Mouse (Mus musculus) liver, embryonic 15.5 days (tissue): ENCODE data around the gene Mfsd14a. TPM values are rescaled to one million over a fixed set of nuclear protein-coding genes. Genes with fewer than 3 reads are reported as not detected.

Experiments
- ATAC-seq: fragments of 200-750 bp; cut with Nextera tagmentation; 2 replicates; pipeline ENCODE4 v1.8.0; 2017; ENCODE audit warnings: moderate number of reproducible peaks, mild to moderate bottlenecking, moderate library complexity; ENCODE audit not compliant: insufficient read depth
- H3K27ac ChIP-seq: fragments of 300-500 bp; sonication (generic); replicated peaks from 2 replicates; pipeline ENCODE4 v1.5.1; 2015; ENCODE audit warnings: mild to moderate bottlenecking, inconsistent platforms
- H3K27me3 ChIP-seq: fragments of 300-500 bp; sonication (generic); 2 replicates; pipeline ENCODE4 v1.6.1; 2015; ENCODE audit warnings: mild to moderate bottlenecking, inconsistent platforms
- H3K36me3 ChIP-seq: fragments of 300-500 bp; sonication (generic); replicated peaks from 2 replicates; pipeline ENCODE4 v1.6.1; 2015; ENCODE audit warnings: moderate library complexity, mild to moderate bottlenecking, inconsistent platforms
- H3K4me1 ChIP-seq: fragments of 300-500 bp; sonication (generic); replicated peaks from 2 replicates; pipeline ENCODE4 v1.6.1; 2015; ENCODE audit warnings: inconsistent platforms
- H3K4me2 ChIP-seq: fragments of 300-500 bp; sonication (generic); 2 replicates; pipeline ENCODE4 v1.6.1; 2015; ENCODE audit warnings: moderate library complexity, mild to moderate bottlenecking, inconsistent platforms
- H3K4me3 ChIP-seq: fragments of 300-500 bp; sonication (generic); replicated peaks from 2 replicates; pipeline ENCODE4 v1.5.1; 2015; ENCODE audit warnings: mild to moderate bottlenecking, inconsistent platforms
- H3K9ac ChIP-seq: fragments of 300-500 bp; sonication (generic); 2 replicates; pipeline ENCODE4 v1.6.1; 2015; ENCODE audit warnings: moderate library complexity, mild to moderate bottlenecking, inconsistent platforms
- H3K9me3 ChIP-seq: fragments of 300-500 bp; sonication (generic); replicated peaks from 2 replicates; pipeline ENCODE4 v1.6.1; 2016; ENCODE audit warnings: inconsistent platforms
- WGBS: fragments of 180-500 bp; shearing (Covaris S2); methylation state at CpG from one replicate; pipeline ENCODE4 v1.1.7; 2015; ENCODE audit warnings: mixed read lengths; ENCODE audit not compliant: insufficient replicate concordance; 5-methylcytosine and 5-hydroxymethylcytosine counted together
- polyA plus RNA-seq: library from polyadenylated mRNA; unstranded; fragments of >200 nt; fragmentation: Nextera tagmentation; extraction: Ambion mirVana; gene quantifications from 2 replicates; pipeline ENCODE4 v1.2.1, GENCODE M21; 2015

The Mfsd14a gene
- polyA plus RNA-seq, 1 experiment from 2014 or later = 33.3 TPM

DNA sequence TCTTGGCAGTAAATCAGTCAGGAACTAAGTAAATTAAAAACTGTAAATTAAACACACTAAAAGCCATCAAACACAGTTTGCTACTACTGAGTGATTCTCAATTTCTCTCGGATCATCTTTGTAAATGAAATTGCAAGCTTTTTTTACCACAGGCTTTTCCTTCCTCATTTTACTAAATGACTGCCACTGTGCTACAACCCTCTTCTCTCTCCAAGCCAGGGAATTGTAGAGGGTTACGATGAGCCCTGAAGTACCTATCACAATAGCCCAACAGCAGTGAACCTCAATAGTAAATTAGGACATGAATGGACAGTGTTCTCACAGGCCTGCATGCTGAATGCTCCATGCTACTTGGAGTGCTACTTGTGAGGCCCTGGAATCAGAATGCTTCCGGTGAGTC, 28.4 kb downstream of the Mfsd14a start:
- 65% methylated on average over 3 of the region's 3 CpGs for WGBS
- no peak for ATAC-seq
- peaks cover 90% of the 10 kb centered on the region for H3K36me3 ChIP-seq
- H3K4me3 ChIP-seq = no peak overlapping the region
- peak overlapping the region; percentile 31; the same call in 1 of the 2 replicates for H3K27ac ChIP-seq
- no peaks in the 10 kb centered on the region for H3K4me1 ChIP-seq
- H3K4me2 ChIP-seq = no peak overlapping the region
- no peaks in the 10 kb centered on the region for H3K9me3 ChIP-seq
- H3K27me3 ChIP-seq = no peaks in the 10 kb centered on the region
- no peak overlapping the region for H3K9ac ChIP-seq

DNA sequence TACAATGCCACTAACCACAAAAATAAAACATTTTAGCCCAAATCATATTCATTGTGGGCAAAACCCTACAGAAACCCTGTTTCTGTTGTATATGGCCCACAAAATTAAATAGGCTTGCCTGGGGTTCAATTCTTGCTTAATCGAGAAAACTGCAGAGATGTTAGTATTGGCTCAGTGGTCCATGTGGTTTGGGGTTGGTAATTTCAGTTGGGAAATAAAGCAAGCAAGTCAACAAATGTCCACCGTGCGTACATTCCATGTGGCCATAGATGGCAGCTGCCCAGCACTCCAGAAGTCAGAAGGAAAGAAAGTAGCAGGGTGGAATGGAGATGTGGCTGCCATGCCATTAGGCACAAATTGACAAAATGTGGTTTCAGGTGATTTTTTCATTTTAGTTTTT, 29.5 kb downstream of the Mfsd14a start:
- Histone ChIP-seq H3K36me3 (peaks cover 87% of the 10 kb centered on the region), H3K27ac (no peak overlapping the region), H3K9me3 (no peaks in the 10 kb centered on the region), H3K4me2 (no peak overlapping the region), H3K27me3 (no peaks in the 10 kb centered on the region), H3K4me1 (no peaks in the 10 kb centered on the region), H3K4me3 (no peak overlapping the region), H3K9ac (no peak overlapping the region)
- no peak for ATAC-seq
- 80% methylated on average over 3 of the region's 3 CpGs for WGBS

DNA sequence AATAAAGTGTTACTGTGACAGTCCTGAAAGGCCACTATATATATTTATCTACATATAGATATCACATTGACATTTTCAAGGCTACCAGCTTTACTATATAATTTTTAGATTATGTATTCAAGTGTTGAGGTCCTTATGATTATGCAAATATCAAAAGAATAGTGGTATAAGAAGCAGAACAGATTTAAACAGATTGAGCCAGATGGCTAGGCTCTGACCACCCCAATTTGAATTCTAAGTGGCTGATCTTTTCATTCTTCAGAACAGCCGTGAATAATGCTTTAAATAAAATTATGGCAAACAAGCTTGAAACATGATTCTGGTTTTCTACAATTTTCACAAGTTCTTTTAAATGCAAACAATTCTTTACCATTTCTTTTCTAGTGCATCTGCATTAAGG, 31.0 kb downstream of the Mfsd14a start:
- H3K27ac ChIP-seq = no peak overlapping the region
- H3K4me3 ChIP-seq = no peak overlapping the region
- WGBS = 78% methylated on average over 1 of the region's 1 CpGs
- no peaks in the 10 kb centered on the region for H3K9me3 ChIP-seq
- no peaks in the 10 kb centered on the region for H3K27me3 ChIP-seq
- peaks cover 87% of the 10 kb centered on the region for H3K36me3 ChIP-seq
- no peak overlapping the region for H3K9ac ChIP-seq
- no peak overlapping the region for H3K4me2 ChIP-seq
- ATAC-seq = no peak
- H3K4me1 ChIP-seq = no peaks in the 10 kb centered on the region

DNA sequence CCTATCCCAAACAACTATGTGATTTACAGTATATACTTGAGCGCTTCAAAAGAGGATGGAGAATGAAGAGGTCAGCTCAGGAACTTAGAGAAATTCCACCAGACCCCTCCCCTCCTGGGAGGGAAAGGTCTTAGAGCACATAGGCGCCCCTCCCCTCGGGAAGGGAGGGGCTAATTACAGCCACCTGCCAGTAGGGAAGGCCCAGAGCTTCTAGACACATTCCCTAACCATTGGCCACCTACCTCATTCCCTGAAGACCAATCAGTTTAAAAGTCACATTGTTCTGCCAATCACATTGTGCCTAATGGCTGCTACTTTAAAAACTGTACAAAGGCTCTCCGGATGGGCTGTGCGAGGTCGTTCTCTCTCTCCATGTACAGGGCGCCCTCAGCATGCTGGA, 39.8 kb downstream of the Mfsd14a start:
- ATAC-seq = no peak
- no peak overlapping the region for H3K27ac ChIP-seq
- H3K4me1 ChIP-seq = peaks cover 18% of the 10 kb centered on the region
- H3K4me2 ChIP-seq = no peak overlapping the region
- no peak overlapping the region for H3K9ac ChIP-seq
- 91% methylated on average over 7 of the region's 7 CpGs for WGBS
- peaks cover 67% of the 10 kb centered on the region for H3K36me3 ChIP-seq
- no peaks in the 10 kb centered on the region for H3K9me3 ChIP-seq
- H3K4me3 ChIP-seq = no peak overlapping the region
- no peaks in the 10 kb centered on the region for H3K27me3 ChIP-seq

DNA sequence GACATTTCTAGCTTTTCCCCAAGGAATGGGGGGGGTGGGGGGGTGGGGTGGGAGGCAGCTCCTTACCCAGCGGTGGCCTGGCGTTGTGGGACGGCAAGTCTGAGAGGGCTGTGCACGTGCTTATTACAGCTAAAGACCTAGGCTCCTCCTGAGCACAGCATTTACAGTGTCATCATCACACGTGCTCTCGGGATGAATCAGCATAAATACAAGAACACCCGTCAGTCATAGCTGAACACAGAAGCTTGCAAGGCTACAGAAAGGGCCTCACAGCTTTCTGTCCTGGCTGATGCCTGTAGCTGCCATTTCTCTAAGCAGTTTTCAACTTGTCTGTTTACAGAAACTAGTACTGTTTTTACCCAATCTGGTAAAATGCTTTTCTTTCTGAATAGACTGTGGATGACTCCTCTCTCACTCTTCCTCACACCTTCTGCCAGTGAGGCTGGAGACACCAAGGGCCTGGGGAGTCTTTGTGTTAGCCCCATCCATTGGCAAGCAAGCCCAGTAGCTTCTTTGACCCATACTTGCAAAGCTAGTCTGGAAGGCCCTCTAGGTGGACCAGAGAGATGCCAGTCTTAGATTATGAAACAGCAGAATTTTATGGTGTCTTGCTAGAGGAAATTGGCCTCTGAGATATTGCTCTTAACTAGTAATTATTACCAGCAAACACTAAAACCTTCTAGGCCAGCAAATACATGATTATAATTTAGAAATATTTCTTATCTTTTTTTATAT, 41.7 kb downstream of the Mfsd14a start:
- ATAC-seq = peak; percentile 94
- H3K4me1 ChIP-seq = peaks cover 18% of the 10 kb centered on the region
- no peak overlapping the region for H3K9ac ChIP-seq
- H3K4me2 ChIP-seq = no peak overlapping the region
- peak overlapping the region; percentile 12; the same call in 1 of the 2 replicates for H3K27ac ChIP-seq
- WGBS = 43% methylated on average over 7 of the region's 7 CpGs
- H3K27me3 ChIP-seq = no peaks in the 10 kb centered on the region
- H3K9me3 ChIP-seq = no peaks in the 10 kb centered on the region
- H3K4me3 ChIP-seq = no peak overlapping the region
- peaks cover 64% of the 10 kb centered on the region for H3K36me3 ChIP-seq

DNA sequence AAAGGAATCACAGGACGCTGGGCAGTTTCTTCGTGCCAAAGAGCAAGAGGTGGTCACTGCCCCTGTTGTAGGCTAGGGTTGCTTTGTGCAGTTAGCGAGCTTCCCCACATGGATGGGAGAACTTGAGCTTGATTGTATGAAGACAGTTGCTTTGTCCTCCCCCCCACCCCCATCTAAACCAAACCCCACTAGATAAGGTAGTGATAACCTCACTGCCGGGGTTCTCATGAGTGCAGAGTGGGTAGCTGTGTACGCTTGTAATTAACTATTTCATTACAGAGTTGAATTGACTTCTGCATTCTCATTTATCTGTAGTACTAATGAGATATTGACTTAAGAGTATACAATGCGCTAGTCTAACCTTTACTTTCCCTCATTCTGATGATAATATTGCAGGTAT, 43.6 kb downstream of the Mfsd14a start:
- Histone ChIP-seq H3K4me2 (no peak overlapping the region), H3K9me3 (no peaks in the 10 kb centered on the region), H3K36me3 (peaks cover 81% of the 10 kb centered on the region), H3K9ac (no peak overlapping the region), H3K4me1 (peaks cover 34% of the 10 kb centered on the region), H3K27me3 (no peaks in the 10 kb centered on the region), H3K4me3 (no peak overlapping the region), H3K27ac (no peak overlapping the region)
- no peak for ATAC-seq
- 50% methylated on average over 6 of the region's 6 CpGs for WGBS

DNA sequence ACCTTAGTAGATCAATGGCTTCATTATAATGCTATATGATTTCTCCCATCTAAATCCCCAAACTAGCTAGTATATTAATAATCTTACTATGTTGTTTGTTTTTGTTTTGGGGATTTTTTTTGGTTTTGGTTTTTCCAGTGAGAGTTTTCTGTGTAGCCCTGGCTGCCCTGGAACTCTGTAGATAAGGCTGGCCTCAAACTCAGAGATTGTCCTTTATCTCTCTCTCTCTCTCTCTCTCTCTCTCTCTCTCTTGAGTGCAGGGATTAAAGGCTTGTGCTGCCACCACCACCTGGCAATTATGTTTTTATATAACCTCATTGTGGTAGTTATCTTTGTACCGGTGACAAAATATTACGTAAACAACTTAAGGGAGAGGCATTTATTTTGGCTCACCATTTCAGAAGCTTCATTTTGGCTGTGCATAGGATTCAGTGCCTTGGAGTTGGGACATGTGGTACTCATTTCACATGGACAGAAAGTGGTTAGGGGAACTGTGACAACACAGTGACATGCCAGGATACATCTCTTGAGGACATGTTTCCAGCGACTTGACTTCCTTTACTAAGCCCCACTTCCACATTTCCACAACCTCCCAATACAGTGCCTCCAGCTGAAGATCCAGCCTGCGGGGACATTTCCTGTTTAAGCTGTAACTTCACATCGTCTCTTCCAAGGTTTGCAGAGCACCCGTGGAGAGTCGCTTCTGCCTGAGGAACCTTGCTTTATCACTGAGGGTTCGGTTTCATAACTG, 47.0 kb downstream of the Mfsd14a start:
- Histone ChIP-seq H3K27ac (0 out of 2 replicates have a peak overlapping the region, but pooled peaks have one; percentile 10), H3K9me3 (no peaks in the 10 kb centered on the region), H3K4me2 (no peak overlapping the region), H3K4me3 (no peak overlapping the region), H3K36me3 (peaks cover 75% of the 10 kb centered on the region), H3K27me3 (no peaks in the 10 kb centered on the region), H3K9ac (no peak overlapping the region), H3K4me1 (peaks cover 29% of the 10 kb centered on the region)
- ATAC-seq = no peak
- WGBS = 63% methylated on average over 8 of the region's 8 CpGs

DNA sequence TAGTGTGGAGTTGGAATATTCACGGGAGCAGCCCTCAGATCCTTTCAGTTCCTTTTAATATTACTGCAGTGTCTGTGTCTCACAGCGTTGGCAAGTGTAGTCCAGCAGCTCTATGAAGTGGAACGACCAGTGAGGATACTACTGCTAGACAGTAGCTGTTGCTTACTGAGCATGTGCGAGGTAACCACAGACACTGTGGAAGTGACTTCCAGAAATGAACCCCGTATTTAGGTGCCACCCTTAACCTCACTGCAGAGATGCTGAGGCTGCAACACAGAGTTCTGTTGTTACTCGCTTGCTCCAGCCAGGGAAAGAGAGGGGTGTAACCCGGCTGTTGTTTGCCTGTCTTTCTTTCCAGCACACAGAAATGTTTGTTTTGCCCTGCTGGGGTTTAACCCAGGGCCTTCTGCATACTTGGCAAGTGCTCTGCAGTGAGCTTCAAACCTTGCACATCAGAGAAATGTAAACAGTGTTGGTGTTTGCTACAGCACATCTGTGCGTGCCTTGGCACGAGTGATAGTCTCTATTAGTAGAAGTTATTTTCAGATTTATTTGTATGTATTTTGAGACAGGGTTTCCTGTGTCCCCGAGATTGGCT, 48.1 kb downstream of the Mfsd14a start, which contains the start of gene Trmt13:
Trmt13 (minus strand) TSS at position 293 of the 598 bp plus-strand sequence.
- Histone ChIP-seq H3K36me3 (peaks cover 74% of the 10 kb centered on the region), H3K27me3 (no peaks in the 10 kb centered on the region), H3K9me3 (no peaks in the 10 kb centered on the region), H3K4me2 (peak within 1 kb of the TSS; percentile 8; the same call in 1 of the 2 replicates), H3K27ac (0 out of 2 replicates have a peak within 1 kb of the TSS, but pooled peaks have one; percentile 10), H3K9ac (no peak within 1 kb of the TSS), H3K4me3 (no peak within 1 kb of the TSS), H3K4me1 (peaks cover 23% of the 10 kb centered on the region; the same call in 1 of the 2 replicates)
- ATAC-seq = peak; percentile 66
- 77% methylated on average over 10 of the region's 10 CpGs for WGBS

DNA sequence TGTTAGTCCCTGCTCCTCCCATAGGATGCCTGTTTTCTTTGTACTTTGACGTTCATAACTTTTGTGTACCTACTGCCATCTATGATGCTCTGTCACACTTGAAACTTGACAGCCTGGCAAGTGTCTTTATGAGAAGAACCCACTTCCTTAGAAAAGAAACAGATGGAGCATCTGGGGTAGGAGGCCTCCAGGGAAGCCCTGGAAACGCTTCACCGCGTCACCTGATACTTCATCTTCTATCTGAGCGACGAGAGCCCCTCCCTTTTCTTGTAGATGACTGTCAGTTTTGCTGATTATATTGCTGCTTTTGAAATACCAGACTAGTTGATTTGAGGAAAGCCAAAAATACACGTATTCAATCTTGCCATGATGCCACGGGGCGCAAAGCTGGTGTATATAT, 57.9 kb downstream of the Mfsd14a start:
- Histone ChIP-seq H3K27ac (no peak overlapping the region), H3K4me3 (no peak overlapping the region), H3K9ac (no peak overlapping the region), H3K4me1 (no peaks in the 10 kb centered on the region), H3K9me3 (no peaks in the 10 kb centered on the region), H3K4me2 (no peak overlapping the region), H3K27me3 (no peaks in the 10 kb centered on the region), H3K36me3 (peaks cover 65% of the 10 kb centered on the region)
- WGBS = 86% methylated on average over 9 of the region's 9 CpGs
- ATAC-seq = no peak

DNA sequence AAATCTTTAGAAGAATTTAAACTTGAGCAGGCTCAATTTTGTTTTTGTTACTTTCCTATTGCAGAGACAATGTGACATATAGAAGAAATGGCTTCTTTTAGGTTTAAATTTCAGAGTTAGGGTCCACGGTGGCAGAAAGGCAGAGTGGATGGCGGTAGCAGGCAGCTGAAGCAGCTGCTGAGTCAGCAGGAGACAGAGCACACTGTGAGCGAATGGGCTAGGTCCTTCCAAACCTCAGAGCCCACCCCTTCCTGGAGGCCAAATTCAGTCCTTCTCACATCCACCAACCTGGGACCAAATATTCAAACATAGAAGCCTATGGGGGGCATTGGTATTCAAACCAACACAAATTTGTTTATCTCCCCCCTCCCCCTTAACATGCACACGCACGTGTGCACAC, 60.7 kb downstream of the Mfsd14a start:
- H3K4me2 ChIP-seq = no peak overlapping the region
- H3K4me1 ChIP-seq = peaks cover 13% of the 10 kb centered on the region; the same call in 1 of the 2 replicates
- H3K4me3 ChIP-seq = no peak overlapping the region
- H3K9me3 ChIP-seq = no peaks in the 10 kb centered on the region
- 85% methylated on average over 5 of the region's 5 CpGs for WGBS
- H3K27me3 ChIP-seq = no peaks in the 10 kb centered on the region
- no peak overlapping the region for H3K9ac ChIP-seq
- no peak overlapping the region for H3K27ac ChIP-seq
- peaks cover 44% of the 10 kb centered on the region for H3K36me3 ChIP-seq
- no peak for ATAC-seq

DNA sequence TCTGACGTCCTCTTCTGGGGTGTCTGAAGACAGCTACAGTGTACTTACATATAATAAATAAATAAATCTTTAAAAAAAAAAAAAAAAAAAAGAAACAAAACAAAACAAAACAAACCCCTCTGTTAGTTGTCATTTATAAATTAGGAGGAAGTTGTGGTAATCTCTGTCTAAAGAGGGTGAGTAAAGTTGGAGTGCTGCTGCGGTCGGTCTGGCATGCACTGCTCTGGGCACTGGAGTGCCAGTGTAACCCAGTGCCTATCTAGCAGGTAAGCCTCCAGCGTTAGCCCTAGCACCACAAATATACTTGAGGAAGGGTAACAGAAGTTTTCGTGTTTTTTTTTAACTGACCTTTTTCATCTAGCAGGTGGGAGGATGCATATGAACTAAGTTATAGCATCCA, 61.5 kb downstream of the Mfsd14a start:
- Histone ChIP-seq H3K4me2 (no peak overlapping the region), H3K9me3 (no peaks in the 10 kb centered on the region), H3K9ac (no peak overlapping the region), H3K27ac (no peak overlapping the region), H3K4me3 (no peak overlapping the region), H3K36me3 (peaks cover 38% of the 10 kb centered on the region), H3K4me1 (peaks cover 20% of the 10 kb centered on the region), H3K27me3 (no peaks in the 10 kb centered on the region)
- ATAC-seq = no peak
- WGBS = 63% methylated on average over 5 of the region's 5 CpGs
